Mouse (Mus musculus): ENCODE data around the gene 1700016D06Rik. TPM values are rescaled to one million over a fixed set of nuclear protein-coding genes. Genes with fewer than 3 reads are reported as not detected.
"Not testable (repeated sequence)": the region's sequence is repeated elsewhere in the genome, so short reads cannot be mapped to it uniquely, and the experiment has no call there.

The 1700016D06Rik gene
- polyA plus RNA-seq, 1 experiment from 2014 or later: not detected

- no peaks in the 10 kb centered on the region for H3K36me3 ChIP-seq
- WGBS: 85% methylated on average over 5 of the region's 5 CpGs
- no peak overlapping the region for H3K4me2 ChIP-seq (replicated peaks)
- ATAC-seq: no peak
- H3K9ac ChIP-seq: no peak overlapping the region
- H3K27me3 ChIP-seq (replicated peaks): no peaks in the 10 kb centered on the region
- no peak overlapping the region for H3K4me3 ChIP-seq (replicated peaks)
- no peaks in the 10 kb centered on the region for H3K9me3 ChIP-seq
- no peak overlapping the region for H3K27ac ChIP-seq
- H3K4me1 ChIP-seq (replicated peaks): 0 out of 2 replicates have a peak, but pooled peaks cover 4% of the 10 kb centered on the region
Measured at GRCm38 (mm10) chr8:11699442-11700001, 1.3 kb downstream of the 1700016D06Rik start.

- Histone ChIP-seq H3K4me3 (replicated peaks) (no peak overlapping the region), H3K27me3 (replicated peaks) (no peaks in the 10 kb centered on the region), H3K9me3 (no peaks in the 10 kb centered on the region), H3K36me3 (no peaks in the 10 kb centered on the region), H3K9ac (no peak overlapping the region), H3K4me1 (replicated peaks) (0 out of 2 replicates have a peak, but pooled peaks cover 4% of the 10 kb centered on the region), H3K4me2 (replicated peaks) (no peak overlapping the region), H3K27ac (no peak overlapping the region)
- ATAC-seq: no peak
- 90% methylated on average over 7 of the region's 7 CpGs for WGBS
Measured at GRCm38 (mm10) chr8:11697467-11697866, 3.4 kb downstream of the 1700016D06Rik start.

- Histone ChIP-seq H3K9me3 (no peaks in the 10 kb centered on the region), H3K27ac (no peak overlapping the region), H3K36me3 (no peaks in the 10 kb centered on the region), H3K4me2 (replicated peaks) (no peak overlapping the region), H3K9ac (no peak overlapping the region), H3K4me1 (replicated peaks) (0 out of 2 replicates have a peak, but pooled peaks cover 4% of the 10 kb centered on the region), H3K4me3 (replicated peaks) (no peak overlapping the region), H3K27me3 (replicated peaks) (no peaks in the 10 kb centered on the region)
- ATAC-seq: no peak
- 88% methylated on average over 3 of the region's 3 CpGs for WGBS
Measured at GRCm38 (mm10) chr8:11696176-11696575, 4.7 kb downstream of the 1700016D06Rik start.

GRCm38 (mm10) chr8:11693972-11694371 lies 6.9 kb downstream of the 1700016D06Rik start:
- no peak overlapping the region for H3K27ac ChIP-seq
- H3K4me2 ChIP-seq (replicated peaks): no peak overlapping the region
- no peak for ATAC-seq
- no peaks in the 10 kb centered on the region for H3K9me3 ChIP-seq
- no peak overlapping the region for H3K4me3 ChIP-seq (replicated peaks)
- no peaks in the 10 kb centered on the region for H3K4me1 ChIP-seq (replicated peaks)
- H3K36me3 ChIP-seq: no peaks in the 10 kb centered on the region
- no peak overlapping the region for H3K9ac ChIP-seq
- no peaks in the 10 kb centered on the region for H3K27me3 ChIP-seq (replicated peaks)
- WGBS: 63% methylated on average over 5 of the region's 5 CpGs

GRCm38 (mm10) chr8:11692455-11692854 lies 8.4 kb downstream of the 1700016D06Rik start:
- no peaks in the 10 kb centered on the region for H3K36me3 ChIP-seq
- H3K9me3 ChIP-seq: no peaks in the 10 kb centered on the region
- 26% methylated on average over 1 of the region's 1 CpGs for WGBS
- no peak overlapping the region for H3K4me2 ChIP-seq (replicated peaks)
- ATAC-seq: peak; percentile 43; the same call in 1 of the 2 replicates
- H3K27ac ChIP-seq: no peak overlapping the region
- H3K27me3 ChIP-seq (replicated peaks): no peaks in the 10 kb centered on the region
- H3K9ac ChIP-seq: no peak overlapping the region
- no peak overlapping the region for H3K4me3 ChIP-seq (replicated peaks)
- H3K4me1 ChIP-seq (replicated peaks): no peaks in the 10 kb centered on the region

GRCm38 (mm10) chr8:11691761-11692160 lies 9.1 kb downstream of the 1700016D06Rik start:
- Histone ChIP-seq H3K27me3 (replicated peaks) (no peaks in the 10 kb centered on the region), H3K4me2 (replicated peaks) (no peak overlapping the region), H3K27ac (no peak overlapping the region), H3K9me3 (no peaks in the 10 kb centered on the region), H3K4me3 (replicated peaks) (no peak overlapping the region), H3K36me3 (no peaks in the 10 kb centered on the region), H3K9ac (no peak overlapping the region), H3K4me1 (replicated peaks) (no peaks in the 10 kb centered on the region)
- ATAC-seq: no peak
- WGBS: 84% methylated on average over 6 of the region's 6 CpGs

- 75% methylated on average over 6 of the region's 6 CpGs for WGBS
- no peak overlapping the region for H3K27ac ChIP-seq
- ATAC-seq: no peak
- no peaks in the 10 kb centered on the region for H3K9me3 ChIP-seq
- H3K36me3 ChIP-seq: no peaks in the 10 kb centered on the region
- no peak overlapping the region for H3K4me2 ChIP-seq (replicated peaks)
- H3K4me1 ChIP-seq (replicated peaks): no peaks in the 10 kb centered on the region
- no peak overlapping the region for H3K4me3 ChIP-seq (replicated peaks)
- H3K27me3 ChIP-seq (replicated peaks): no peaks in the 10 kb centered on the region
- no peak overlapping the region for H3K9ac ChIP-seq
Measured at GRCm38 (mm10) chr8:11691284-11691683, 9.6 kb downstream of the 1700016D06Rik start.

- H3K4me2 ChIP-seq (replicated peaks): no peak overlapping the region
- no peaks in the 10 kb centered on the region for H3K9me3 ChIP-seq
- no peaks in the 10 kb centered on the region for H3K36me3 ChIP-seq
- no peak overlapping the region for H3K4me3 ChIP-seq (replicated peaks)
- H3K27me3 ChIP-seq (replicated peaks): no peaks in the 10 kb centered on the region
- H3K9ac ChIP-seq: no peak overlapping the region
- no peaks in the 10 kb centered on the region for H3K4me1 ChIP-seq (replicated peaks)
- no peak overlapping the region for H3K27ac ChIP-seq
- no peak for ATAC-seq
- WGBS: 68% methylated on average over 7 of the region's 7 CpGs
Measured at GRCm38 (mm10) chr8:11689945-11690344, 10.9 kb downstream of the 1700016D06Rik start.

GRCm38 (mm10) chr8:11687251-11687650 lies 13.6 kb downstream of the 1700016D06Rik start:
- Histone ChIP-seq H3K4me1 (replicated peaks) (no peaks in the 10 kb centered on the region), H3K9ac (no peak overlapping the region), H3K9me3 (no peaks in the 10 kb centered on the region), H3K27ac (no peak overlapping the region), H3K27me3 (replicated peaks) (no peaks in the 10 kb centered on the region), H3K4me3 (replicated peaks) (no peak overlapping the region), H3K36me3 (no peaks in the 10 kb centered on the region), H3K4me2 (replicated peaks) (no peak overlapping the region)
- WGBS: 88% methylated on average over 5 of the region's 5 CpGs
- no peak for ATAC-seq

GRCm38 (mm10) chr8:11684558-11684957 lies 16.3 kb downstream of the 1700016D06Rik start:
- Histone ChIP-seq H3K4me2 (replicated peaks) (no peak overlapping the region), H3K4me1 (replicated peaks) (no peaks in the 10 kb centered on the region), H3K4me3 (replicated peaks) (no peak overlapping the region), H3K9me3 (no peaks in the 10 kb centered on the region), H3K36me3 (no peaks in the 10 kb centered on the region), H3K9ac (no peak overlapping the region), H3K27ac (no peak overlapping the region), H3K27me3 (replicated peaks) (no peaks in the 10 kb centered on the region)
- no peak for ATAC-seq
- 80% methylated on average over 7 of the region's 7 CpGs for WGBS

- H3K9me3 ChIP-seq: no peaks in the 10 kb centered on the region
- WGBS: 79% methylated on average over 2 of the region's 2 CpGs
- no peaks in the 10 kb centered on the region for H3K27me3 ChIP-seq (replicated peaks)
- H3K27ac ChIP-seq: no peak overlapping the region
- H3K4me2 ChIP-seq (replicated peaks): no peak overlapping the region
- ATAC-seq: no peak
- no peak overlapping the region for H3K4me3 ChIP-seq (replicated peaks)
- no peaks in the 10 kb centered on the region for H3K36me3 ChIP-seq
- H3K4me1 ChIP-seq (replicated peaks): no peaks in the 10 kb centered on the region
- H3K9ac ChIP-seq: no peak overlapping the region
Measured at GRCm38 (mm10) chr8:11668308-11668707, 32.6 kb downstream of the 1700016D06Rik start.

GRCm38 (mm10) chr8:11666023-11666716 lies 34.7 kb downstream of the 1700016D06Rik start:
- H3K4me1 ChIP-seq (replicated peaks); H3K4me3 ChIP-seq (replicated peaks); H3K27me3 ChIP-seq (replicated peaks); H3K36me3 ChIP-seq; H3K4me2 ChIP-seq (replicated peaks); H3K9me3 ChIP-seq; H3K9ac ChIP-seq; H3K27ac ChIP-seq; ATAC-seq: not testable (repeated sequence)
- WGBS: 78% methylated on average over 20 of the region's 20 CpGs

GRCm38 (mm10) chr8:11661969-11662368 lies 38.9 kb downstream of the 1700016D06Rik start:
- Histone ChIP-seq H3K4me2 (replicated peaks) (no peak overlapping the region), H3K27me3 (replicated peaks) (no peaks in the 10 kb centered on the region), H3K4me1 (replicated peaks) (no peaks in the 10 kb centered on the region), H3K4me3 (replicated peaks) (no peak overlapping the region), H3K36me3 (no peaks in the 10 kb centered on the region), H3K9me3 (no peaks in the 10 kb centered on the region), H3K9ac (no peak overlapping the region), H3K27ac (no peak overlapping the region)
- WGBS: 71% methylated on average over 3 of the region's 3 CpGs
- no peak for ATAC-seq
